Mouse (Mus musculus) adrenal gland, postnatal 14 days (tissue): ENCODE measurements at regions not wholly inside any gene's neighbourhood (a gene's known extent, or its start where the extent isn't known, plus 50 kb on each side); places are given as distances from the start of the nearest gene placed in this dataset.

ENCODE experiments used
- DNase-seq: peaks from one replicate; pipeline ENCODE4 v3.0.0; 2021; ENCODE audit warnings: mixed read lengths

- DNase-seq: no peak
Observed at GRCm38 (mm10) chr6:117505431-117505830, 335.5 kb upstream of the Zfp637 start.

- DNase-seq: no peak
Observed at GRCm38 (mm10) chr6:117506619-117507018, 334.4 kb upstream of the Zfp637 start.

GRCm38 (mm10) chr6:117508860-117509259 lies 332.1 kb upstream of the Zfp637 start:
- no peak for DNase-seq

GRCm38 (mm10) chr6:117510026-117510425 lies 331.0 kb upstream of the Zfp637 start:
- DNase-seq: no peak

- DNase-seq: no peak
Observed at GRCm38 (mm10) chr6:117514831-117515230, 326.1 kb upstream of the Zfp637 start.

- DNase-seq: peak; percentile 13
Observed at GRCm38 (mm10) chr6:117516906-117517305, 324.1 kb upstream of the Zfp637 start.

- no peak for DNase-seq
Observed at GRCm38 (mm10) chr6:117518939-117519338, 322.0 kb upstream of the Zfp637 start.

GRCm38 (mm10) chr6:117519466-117519865 lies 321.5 kb upstream of the Zfp637 start:
- no peak for DNase-seq

GRCm38 (mm10) chr6:117526161-117526935 lies 314.6 kb upstream of the Zfp637 start:
- DNase-seq: no peak

- no peak for DNase-seq
Observed at GRCm38 (mm10) chr6:117527526-117527925, 313.5 kb upstream of the Zfp637 start.

GRCm38 (mm10) chr6:117534149-117534548 lies 306.8 kb upstream of the Zfp637 start:
- DNase-seq: no peak

- peak; percentile 52 for DNase-seq
Observed at GRCm38 (mm10) chr6:117534991-117535390, 306.0 kb upstream of the Zfp637 start.

GRCm38 (mm10) chr6:117536084-117536483 lies 304.9 kb upstream of the Zfp637 start:
- DNase-seq: no peak

- no peak for DNase-seq
Observed at GRCm38 (mm10) chr6:117542431-117542830, 298.5 kb upstream of the Zfp637 start.

- no peak for DNase-seq
Observed at GRCm38 (mm10) chr6:117544276-117545196, 296.4 kb upstream of the Zfp637 start.

- no peak for DNase-seq
Observed at GRCm38 (mm10) chr6:117550930-117551329, 290.1 kb upstream of the Zfp637 start.

- DNase-seq: peak; percentile 38
Observed at GRCm38 (mm10) chr6:117552006-117552667, 288.8 kb upstream of the Zfp637 start.

- DNase-seq: no peak
Observed at GRCm38 (mm10) chr6:117563159-117563558, 277.8 kb upstream of the Zfp637 start.

- no peak for DNase-seq
Observed at GRCm38 (mm10) chr6:117563704-117564103, 277.3 kb upstream of the Zfp637 start.

- DNase-seq: no peak
Observed at GRCm38 (mm10) chr6:117566786-117567185, 274.2 kb upstream of the Zfp637 start.

- no peak for DNase-seq
Observed at GRCm38 (mm10) chr6:117567691-117568090, 273.3 kb upstream of the Zfp637 start.

- no peak for DNase-seq
Observed at GRCm38 (mm10) chr6:117569576-117570326, 271.2 kb upstream of the Zfp637 start.
